Mouse (Mus musculus) C2C12 (cell line): ENCODE measurements around the gene Fam193b.

Experiments
- CTCF ChIP-seq: IDR thresholded peaks from one replicate; pipeline ENCODE4 v1.5.1; 2011; ENCODE audit not compliant: control insufficient read depth, insufficient read depth, insufficient read length
- FOSL1 ChIP-seq: IDR thresholded peaks from one replicate; pipeline ENCODE4 v1.8.0; 2011; ENCODE audit warnings: mild to moderate bottlenecking, low read length; ENCODE audit not compliant: poor library complexity, insufficient read depth, severe bottlenecking
- MAX ChIP-seq: IDR thresholded peaks from one replicate; pipeline ENCODE4 v1.6.1; 2011; ENCODE audit warnings: mild to moderate bottlenecking, control low read depth
- MYOD1 ChIP-seq: IDR thresholded peaks from one replicate; pipeline ENCODE4 v1.6.1; 2011; ENCODE audit warnings: low read depth; ENCODE audit not compliant: control insufficient read depth, insufficient read length

DNA sequence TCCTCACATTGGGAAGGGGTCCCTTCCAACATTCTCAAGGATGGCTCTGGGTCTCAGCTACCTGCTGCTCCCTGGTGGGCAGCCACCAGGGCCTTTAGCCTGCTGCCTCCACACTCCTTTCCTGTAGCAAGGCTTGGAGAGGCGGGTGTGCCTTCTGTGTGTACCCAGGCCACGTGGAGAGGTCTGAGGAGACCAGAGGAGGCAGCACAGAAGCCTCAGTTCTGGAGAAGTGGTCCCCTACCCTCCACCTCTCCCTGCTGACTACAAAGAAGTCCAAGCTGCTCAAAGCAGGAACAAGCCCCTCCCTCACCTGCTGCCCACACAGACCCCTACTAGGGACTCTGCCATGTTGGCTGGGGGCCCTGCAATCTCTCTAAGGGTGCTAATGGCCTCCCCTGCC is 76.7 kb downstream of the Fam193b start:
- TF ChIP-seq CTCF (no peak), MAX (no peak), FOSL1 (no peak), MYOD1 (no peak)
